Mouse (Mus musculus) cortical plate, adult 2 months (tissue): ENCODE measurements at regions not wholly inside any gene's neighbourhood (a gene's known extent, or its start where the extent isn't known, plus 50 kb on each side); places are given as distances from the start of the nearest gene placed in this dataset.

ENCODE experiments used
- H3K27ac ChIP-seq: fragments of 200-500 bp; 2 replicates; pipeline ENCODE4 v1.5.1; 2012; ENCODE audit warnings: low read length, control low read depth, inconsistent platforms; ENCODE audit not compliant: insufficient read depth
- H3K4me1 ChIP-seq: fragments of 200-500 bp; 2 replicates; pipeline ENCODE4 v1.6.1; 2011; ENCODE audit warnings: low read length; ENCODE audit not compliant: control insufficient read depth, insufficient read depth
- H3K4me3 ChIP-seq: fragments of 200-500 bp; 2 replicates; pipeline ENCODE4 v1.5.1; 2011; ENCODE audit warnings: mild to moderate bottlenecking, low read length, control low read depth; ENCODE audit not compliant: insufficient read depth
- CTCF ChIP-seq: fragments of 200-500 bp; IDR thresholded peaks from 2 replicates; pipeline ENCODE4 v1.5.1; 2011; ENCODE audit warnings: mild to moderate bottlenecking, control low read depth, low read length; ENCODE audit not compliant: insufficient read depth; ENCODE audit errors: extremely low read depth
- POLR2A ChIP-seq: fragments of 200-500 bp; IDR thresholded peaks from 2 replicates; pipeline ENCODE4 v1.6.1; 2011; ENCODE audit warnings: mild to moderate bottlenecking, low read length, control low read depth; ENCODE audit not compliant: insufficient read depth; ENCODE audit errors: extremely low read depth

DNA sequence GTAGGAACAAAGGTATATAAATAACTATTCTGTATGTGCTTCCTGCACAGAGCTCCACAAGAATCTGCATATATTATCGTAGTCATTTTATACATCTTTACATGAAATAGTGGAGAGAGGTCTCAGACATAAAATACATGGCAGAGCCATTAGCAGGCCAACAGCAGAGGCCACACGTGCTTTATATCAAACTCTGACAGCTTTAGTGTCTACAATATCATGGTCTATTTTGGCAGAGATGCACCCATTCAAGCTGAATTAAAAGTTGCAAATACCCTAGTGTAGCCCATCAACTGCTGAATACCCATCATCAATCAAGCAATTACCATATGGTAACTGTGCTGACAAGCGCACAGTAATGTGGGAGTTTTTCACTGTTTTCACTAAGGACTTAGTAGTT, 659.1 kb downstream of the Flrt2 start:
- H3K27ac ChIP-seq = no peak overlapping the region
- TF ChIP-seq POLR2A = no peak
- TF ChIP-seq CTCF = no peak
- H3K4me1 ChIP-seq = no peaks in the 10 kb centered on the region

DNA sequence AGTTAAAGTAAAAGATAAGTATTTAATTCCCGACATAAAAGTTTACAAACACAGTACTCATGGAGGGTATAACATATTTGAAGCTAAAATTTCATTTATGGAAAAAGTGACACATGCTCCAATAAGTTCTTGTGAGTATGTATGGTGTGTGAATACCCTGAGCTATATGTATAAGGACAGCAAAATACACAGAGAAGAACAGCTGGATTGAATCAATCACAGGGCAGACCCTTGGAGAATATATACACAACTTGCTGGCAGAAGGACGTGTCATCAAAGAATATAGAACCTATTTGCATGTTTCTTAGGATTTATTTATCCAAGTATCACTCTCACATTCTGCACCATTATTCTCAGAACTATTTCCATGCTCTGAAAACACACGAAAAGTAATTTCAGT, 686.9 kb downstream of the Flrt2 start:
- H3K27ac ChIP-seq = no peak overlapping the region
- H3K4me3 ChIP-seq = no peak overlapping the region
- H3K4me1 ChIP-seq = no peaks in the 10 kb centered on the region
- no peak for TF ChIP-seq POLR2A
- no peak for TF ChIP-seq CTCF

More for the DNA sequence above, 659.1 kb downstream of the Flrt2 start:
- no peak overlapping the region for H3K4me3 ChIP-seq

DNA sequence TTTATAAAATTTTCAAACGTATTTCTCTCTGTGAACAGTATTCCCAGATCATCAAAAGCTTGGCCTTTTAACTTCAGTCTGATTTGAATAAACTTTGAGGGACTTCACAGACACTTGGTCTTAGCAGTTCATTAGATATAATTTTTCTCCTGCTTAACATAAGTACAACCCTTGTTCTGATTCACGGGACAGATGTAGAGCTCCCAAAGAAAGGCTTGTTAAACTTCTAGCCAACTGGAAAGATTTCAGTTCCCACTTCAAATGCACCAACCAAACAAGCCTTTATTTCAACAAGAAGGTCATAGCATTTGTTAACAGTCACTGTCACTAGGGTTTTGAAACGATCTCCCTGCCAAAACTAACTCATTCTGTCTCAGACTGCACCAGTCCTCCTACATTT, 727.1 kb downstream of the Flrt2 start:
- no peak for TF ChIP-seq POLR2A
- no peak for TF ChIP-seq CTCF

DNA sequence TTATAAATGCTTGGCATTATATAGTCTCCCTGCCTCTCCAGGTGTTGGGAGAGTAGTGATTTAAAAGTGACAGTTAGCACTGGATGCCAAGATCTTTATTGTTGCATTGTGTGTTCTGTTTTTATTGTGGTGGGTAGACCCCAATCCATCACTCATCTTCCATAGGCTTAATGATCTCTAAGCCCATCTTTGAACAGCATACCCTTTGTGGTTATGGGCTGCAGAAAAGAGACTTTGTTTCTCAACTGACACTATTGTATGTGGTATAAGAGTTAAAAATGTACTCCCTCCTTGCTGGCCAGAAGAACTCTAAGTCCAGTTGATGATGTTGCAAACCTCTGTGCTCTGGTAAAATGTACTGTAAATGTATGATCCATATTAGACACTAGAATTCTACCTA, 727.5 kb downstream of the Flrt2 start:
- no peak overlapping the region for H3K4me3 ChIP-seq
- H3K27ac ChIP-seq = no peak overlapping the region
- H3K4me1 ChIP-seq = no peaks in the 10 kb centered on the region
- TF ChIP-seq POLR2A (no peak), CTCF (no peak)

More for the DNA sequence above, 727.1 kb downstream of the Flrt2 start:
- Histone ChIP-seq H3K27ac (no peak overlapping the region), H3K4me1 (no peaks in the 10 kb centered on the region), H3K4me3 (no peak overlapping the region)

DNA sequence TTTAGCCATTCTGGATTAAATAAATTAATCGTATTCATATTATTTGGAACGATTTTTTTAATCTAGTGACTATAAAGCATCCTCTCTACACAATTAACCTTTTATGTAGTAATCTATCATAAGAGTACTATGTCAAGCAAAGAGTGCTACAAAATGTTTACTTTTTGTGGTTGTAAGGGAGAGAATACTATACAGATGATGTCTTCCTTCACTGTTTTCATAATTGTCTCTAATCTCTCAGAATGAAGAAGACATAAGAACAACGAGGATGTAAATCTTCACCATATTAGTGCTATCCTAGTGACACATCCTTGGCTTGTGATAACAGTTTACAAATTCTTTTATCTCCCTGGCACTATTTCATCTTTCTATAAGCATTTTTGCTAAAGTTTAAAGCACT, 735.6 kb downstream of the Flrt2 start:
- no peak for TF ChIP-seq POLR2A
- TF ChIP-seq CTCF = no peak
- H3K27ac ChIP-seq = no peak overlapping the region
- no peak overlapping the region for H3K4me3 ChIP-seq
- no peaks in the 10 kb centered on the region for H3K4me1 ChIP-seq

DNA sequence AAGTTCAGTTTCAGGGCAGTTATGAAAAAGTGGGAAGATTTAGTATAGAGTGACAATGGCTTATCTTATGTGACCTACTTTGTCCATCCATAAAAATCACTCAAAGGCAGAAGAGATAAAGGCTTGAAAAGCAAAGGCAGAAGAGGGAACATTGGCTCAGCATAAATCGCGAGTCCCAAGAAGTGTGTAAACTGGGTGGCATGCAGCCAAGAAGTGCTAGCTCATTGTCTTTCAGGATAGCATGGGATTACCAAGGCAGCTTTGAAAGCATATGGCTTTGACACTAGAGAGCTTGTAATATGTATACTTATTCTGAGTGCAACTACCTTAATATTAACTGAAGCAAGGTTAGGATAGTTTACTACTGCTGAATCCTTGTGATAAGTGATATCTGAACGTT, 750.5 kb downstream of the Flrt2 start:
- Histone ChIP-seq H3K4me3 (no peak overlapping the region), H3K4me1 (no peaks in the 10 kb centered on the region), H3K27ac (no peak overlapping the region)
- TF ChIP-seq POLR2A (no peak), CTCF (no peak)

DNA sequence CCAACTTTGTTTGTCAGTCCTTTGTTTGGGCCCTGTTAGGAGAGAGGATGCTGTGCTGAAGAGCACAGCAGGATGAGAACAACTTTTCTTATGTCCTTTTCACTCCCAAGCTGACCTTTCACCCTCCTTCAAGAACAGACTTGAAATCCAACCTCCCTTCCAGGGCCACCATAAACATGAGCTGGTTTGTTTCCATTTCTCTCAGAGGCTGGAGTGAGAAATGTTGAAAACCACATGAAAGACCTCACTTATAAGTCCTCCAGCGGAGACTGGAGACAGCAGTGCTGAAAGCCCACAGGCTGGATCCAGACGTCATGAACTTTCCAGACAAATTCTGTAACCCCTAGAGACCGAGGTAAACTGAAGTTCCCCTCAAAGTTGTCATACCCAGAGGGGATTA, 761.3 kb downstream of the Flrt2 start:
- Histone ChIP-seq H3K4me1 (no peaks in the 10 kb centered on the region), H3K4me3 (no peak overlapping the region), H3K27ac (no peak overlapping the region)
- no peak for TF ChIP-seq POLR2A
- TF ChIP-seq CTCF = no peak

DNA sequence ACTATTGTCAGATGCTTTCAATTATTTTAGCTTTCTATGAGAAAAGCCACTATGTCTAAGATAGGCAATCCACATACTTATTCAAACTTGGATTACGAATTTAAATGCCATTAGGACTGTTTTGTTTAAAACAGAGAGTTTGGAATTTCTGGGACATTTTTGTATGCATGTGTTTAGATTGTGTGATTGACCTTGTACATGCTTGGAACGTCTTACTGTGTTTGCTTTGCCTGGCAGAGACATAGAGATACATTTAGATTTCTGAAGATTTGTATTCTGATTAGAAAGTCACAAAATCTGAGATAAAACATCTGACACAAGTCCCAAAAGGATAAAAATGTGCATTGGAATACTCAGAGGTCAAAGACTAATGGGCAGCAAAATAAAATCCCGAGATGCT, 784.3 kb downstream of the Flrt2 start:
- no peak overlapping the region for H3K4me3 ChIP-seq

DNA sequence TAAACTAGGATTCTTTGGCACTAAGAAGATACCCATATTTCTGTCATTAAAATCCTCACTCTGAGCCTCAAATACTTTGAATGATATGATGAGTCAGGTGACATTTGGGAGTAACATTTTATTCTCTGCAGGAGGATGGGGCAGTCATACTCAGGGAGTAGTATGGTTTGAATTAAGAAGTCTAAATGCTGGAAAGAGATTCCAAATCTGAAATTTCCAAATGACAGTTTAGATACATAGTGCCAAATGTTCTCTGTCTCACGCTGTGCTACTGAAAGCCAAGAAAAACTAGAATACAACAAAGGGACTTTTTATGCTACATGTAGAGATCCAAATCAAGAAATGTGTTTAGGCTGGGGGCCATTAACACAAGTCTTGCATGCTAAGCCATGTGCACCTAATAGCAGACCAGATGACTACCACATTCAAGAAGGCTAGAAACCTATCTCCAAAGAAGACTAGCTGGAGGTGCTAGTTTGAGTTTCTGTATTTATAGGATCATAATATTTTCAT, 796.5 kb downstream of the Flrt2 start:
- TF ChIP-seq CTCF = no peak
- no peak for TF ChIP-seq POLR2A
- no peaks in the 10 kb centered on the region for H3K4me1 ChIP-seq
- no peak overlapping the region for H3K4me3 ChIP-seq
- no peak overlapping the region for H3K27ac ChIP-seq

More for the DNA sequence above, 784.3 kb downstream of the Flrt2 start:
- no peak overlapping the region for H3K27ac ChIP-seq
- no peak for TF ChIP-seq POLR2A
- TF ChIP-seq CTCF = no peak
- no peaks in the 10 kb centered on the region for H3K4me1 ChIP-seq

DNA sequence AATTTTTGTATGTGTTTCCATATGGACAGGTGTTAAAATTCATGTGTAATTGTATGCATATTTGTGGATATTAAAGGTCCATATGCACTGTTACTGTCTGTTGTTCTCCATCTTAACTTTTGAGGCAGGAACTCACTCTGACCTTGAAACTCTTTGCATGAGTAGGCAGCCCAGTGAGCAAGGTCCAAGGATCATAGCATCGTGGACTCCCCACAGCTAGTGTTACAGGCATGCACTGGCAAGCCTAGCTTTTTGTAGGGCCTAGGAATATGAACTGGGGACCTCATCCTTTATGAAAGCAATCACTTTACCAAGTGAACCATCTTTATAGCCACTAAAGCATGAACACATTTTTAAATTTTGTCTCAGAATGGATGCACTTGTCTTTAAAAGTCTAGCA, 817.6 kb downstream of the Flrt2 start:
- Histone ChIP-seq H3K27ac (no peak overlapping the region), H3K4me1 (no peaks in the 10 kb centered on the region), H3K4me3 (no peak overlapping the region)
- TF ChIP-seq POLR2A = no peak
- TF ChIP-seq CTCF = no peak
